Mouse (Mus musculus) urinary bladder, adult 18-20 months (tissue): ENCODE data around the gene Cacna1a.

Source experiments
- DNase-seq, 2 experiments: peaks; one replicate each; pipeline ENCODE4 v3.0.0; 2022; ENCODE audit warnings: low spot score in 2 of 2, mixed read lengths in 2 of 2

Gene Cacna1a

GRCm38 (mm10) chr8:84539376-84539775, 151.1 kb downstream of the Cacna1a start:
- no peak for DNase-seq

DNA sequence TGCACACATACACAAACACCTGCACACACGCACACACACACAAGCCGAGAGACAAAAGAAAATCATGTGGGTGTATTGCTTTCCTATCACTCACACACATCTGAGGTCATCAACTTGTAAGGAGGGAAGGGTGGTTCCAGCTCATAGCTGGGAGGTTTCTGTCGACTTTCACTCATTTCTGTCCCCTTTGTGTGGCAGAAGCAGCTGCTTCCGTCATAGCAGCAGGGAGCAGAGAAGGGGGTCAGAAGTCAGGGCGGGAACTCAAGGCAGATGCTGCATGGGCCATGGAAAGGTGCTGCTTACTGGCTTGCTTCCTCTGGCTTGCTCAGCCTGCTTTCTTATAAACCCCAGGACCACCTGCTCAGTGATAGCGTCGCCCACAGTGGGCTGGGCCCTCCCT, 154.2 kb downstream of the Cacna1a start:
- DNase-seq = no peak

DNA sequence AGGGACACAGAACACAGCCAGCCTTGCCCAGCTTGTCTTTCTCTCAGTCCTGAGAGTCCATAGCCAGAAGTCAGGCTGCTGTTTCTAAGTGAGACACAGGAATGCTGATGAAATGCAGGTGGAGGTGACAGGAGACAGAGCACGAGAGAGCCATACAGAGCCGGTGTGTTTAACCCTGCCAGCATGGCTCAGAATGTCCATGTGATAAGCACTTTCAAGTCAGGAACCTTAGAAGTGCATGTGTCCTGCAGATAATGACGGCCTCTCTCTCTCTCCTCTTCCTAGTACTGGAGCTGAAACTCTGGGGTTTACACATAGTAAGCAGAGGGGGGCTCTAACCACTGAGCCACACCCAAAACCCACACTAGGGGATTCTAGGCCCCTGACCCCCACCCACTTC, 157.3 kb downstream of the Cacna1a start:
- no peak for DNase-seq

GRCm38 (mm10) chr8:84552457-84552856, 164.2 kb downstream of the Cacna1a start:
- no peak for DNase-seq

- DNase-seq = no peak
Observed at GRCm38 (mm10) chr8:84553106-84553505, 164.9 kb downstream of the Cacna1a start.

DNA sequence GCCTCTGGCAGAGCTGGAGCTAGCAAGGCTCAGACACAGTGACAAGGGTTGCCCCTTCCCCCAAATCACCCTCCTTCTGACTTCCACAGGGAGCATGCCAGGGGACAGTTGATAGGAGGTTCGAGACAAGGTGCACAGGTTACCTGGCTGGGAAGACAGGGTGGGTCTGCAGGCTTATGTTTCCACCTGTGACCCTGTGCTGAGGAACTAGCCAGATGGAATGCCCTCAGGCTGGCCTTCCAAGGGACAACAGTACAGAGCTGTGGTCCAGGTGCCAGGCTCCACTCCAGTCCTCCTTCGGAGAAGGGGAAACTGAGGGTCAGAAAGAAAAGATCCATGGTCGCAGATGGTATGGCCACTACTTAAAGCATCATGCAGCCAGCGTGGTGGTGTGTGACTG, 165.4 kb downstream of the Cacna1a start:
- no peak for DNase-seq

DNA sequence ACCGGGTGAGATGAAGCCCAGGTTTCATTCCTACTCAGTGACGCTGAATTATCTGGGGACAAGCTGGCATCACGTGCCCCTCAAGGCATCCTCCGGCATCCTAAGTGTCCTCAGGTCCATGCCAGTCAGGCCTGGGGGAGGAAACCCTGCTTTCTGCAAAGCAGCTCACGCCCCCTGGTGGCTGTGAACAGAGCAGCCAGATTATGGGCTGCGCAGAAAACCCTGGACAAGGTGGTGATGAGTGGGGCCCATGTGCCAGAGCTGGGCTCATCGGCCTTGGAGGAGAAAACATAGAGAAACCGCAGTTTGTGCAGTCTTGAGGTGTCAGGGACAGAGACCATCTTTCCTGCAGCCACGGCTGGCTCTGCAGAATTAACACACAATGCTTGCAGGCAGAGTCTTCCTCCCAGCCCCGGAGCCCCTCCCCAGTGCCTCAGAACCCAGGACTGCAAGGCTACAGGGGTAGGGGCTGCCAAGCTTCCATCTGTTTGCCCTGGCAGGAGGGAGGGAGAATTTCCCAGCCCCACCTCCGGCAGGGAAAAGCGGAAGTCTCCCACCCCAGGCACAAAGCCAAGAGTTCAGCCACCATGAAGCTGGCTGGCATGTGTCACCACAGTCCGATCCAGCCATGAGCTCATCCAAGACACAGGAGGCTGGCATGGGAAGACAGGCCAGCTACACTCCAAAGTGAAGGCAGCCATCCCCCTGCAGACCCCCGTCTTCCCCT, 166.2 kb downstream of the Cacna1a start:
- DNase-seq = peak; percentile 16 to 28

DNA sequence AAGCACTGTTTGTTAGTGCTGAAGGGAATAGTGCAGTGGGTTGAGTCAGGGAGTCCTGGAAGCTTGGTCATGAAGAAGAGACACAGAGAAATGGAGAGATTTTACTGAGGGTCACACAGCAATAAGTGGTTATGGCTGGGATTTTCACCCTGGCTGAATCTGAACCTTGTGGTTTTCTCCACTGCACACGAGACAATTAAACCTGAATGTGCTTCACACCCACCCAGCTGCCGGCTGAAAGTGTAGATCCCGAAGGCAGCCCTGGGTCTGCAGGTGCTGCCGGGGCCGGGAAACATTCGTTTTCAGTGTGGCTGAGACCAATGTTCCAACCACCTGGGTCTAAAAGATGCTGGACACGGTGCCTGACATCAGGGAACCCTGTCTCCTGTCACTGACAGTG, 167.0 kb downstream of the Cacna1a start:
- DNase-seq = no peak

GRCm38 (mm10) chr8:84557936-84558335, 169.7 kb downstream of the Cacna1a start:
- no peak for DNase-seq

DNA sequence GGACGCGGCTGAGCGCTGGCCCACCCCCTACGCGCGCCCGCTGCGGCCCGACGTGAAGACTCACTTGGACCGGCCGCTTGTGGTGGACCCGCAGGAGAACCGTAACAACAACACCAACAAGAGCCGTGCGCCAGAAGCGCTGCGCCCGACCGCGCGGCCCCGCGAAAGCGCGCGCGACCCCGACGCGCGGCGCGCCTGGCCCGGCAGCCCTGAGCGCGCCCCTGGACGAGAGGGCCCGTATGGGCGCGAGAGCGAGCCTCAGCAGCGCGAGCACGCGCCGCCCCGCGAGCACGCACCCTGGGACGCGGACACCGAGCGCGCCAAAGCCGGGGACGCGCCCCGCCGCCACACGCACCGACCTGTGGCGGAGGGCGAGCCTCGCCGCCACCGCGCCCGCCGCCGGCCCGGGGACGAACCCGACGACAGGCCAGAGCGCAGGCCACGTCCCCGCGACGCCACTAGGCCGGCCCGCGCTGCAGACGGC, 170.9 kb downstream of the Cacna1a start:
- no peak for DNase-seq

GRCm38 (mm10) chr8:84561698-84562097, 173.5 kb downstream of the Cacna1a start:
- no peak for DNase-seq

DNA sequence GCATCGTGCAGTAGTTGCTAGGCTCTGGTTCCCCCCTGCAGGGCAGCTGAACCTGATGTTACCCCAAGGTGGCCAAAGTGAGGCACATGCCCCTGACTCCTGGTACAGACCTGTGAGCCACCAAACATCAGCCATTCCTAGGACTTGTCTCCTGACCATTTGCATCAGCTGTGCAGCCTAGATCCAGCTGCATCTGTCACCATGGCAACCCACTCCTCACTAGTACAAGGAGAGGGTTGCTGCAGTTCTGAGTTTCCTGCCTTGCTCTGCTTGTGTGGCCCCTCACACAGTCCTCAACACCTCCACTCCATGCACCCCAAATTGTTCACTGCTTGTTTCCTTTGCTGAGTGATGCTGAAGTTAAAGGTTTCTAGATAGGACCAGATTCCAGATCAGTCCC, 175.8 kb downstream of the Cacna1a start:
- DNase-seq = no peak

- DNase-seq = no peak
Observed at GRCm38 (mm10) chr8:84565577-84566360, 177.5 kb downstream of the Cacna1a start.

- no peak for DNase-seq
Observed at GRCm38 (mm10) chr8:84566816-84567413, 178.7 kb downstream of the Cacna1a start.

- DNase-seq = no peak
Observed at GRCm38 (mm10) chr8:84567541-84567940, 179.3 kb downstream of the Cacna1a start.

- no peak for DNase-seq
Observed at GRCm38 (mm10) chr8:84568737-84569136, 180.5 kb downstream of the Cacna1a start.

DNA sequence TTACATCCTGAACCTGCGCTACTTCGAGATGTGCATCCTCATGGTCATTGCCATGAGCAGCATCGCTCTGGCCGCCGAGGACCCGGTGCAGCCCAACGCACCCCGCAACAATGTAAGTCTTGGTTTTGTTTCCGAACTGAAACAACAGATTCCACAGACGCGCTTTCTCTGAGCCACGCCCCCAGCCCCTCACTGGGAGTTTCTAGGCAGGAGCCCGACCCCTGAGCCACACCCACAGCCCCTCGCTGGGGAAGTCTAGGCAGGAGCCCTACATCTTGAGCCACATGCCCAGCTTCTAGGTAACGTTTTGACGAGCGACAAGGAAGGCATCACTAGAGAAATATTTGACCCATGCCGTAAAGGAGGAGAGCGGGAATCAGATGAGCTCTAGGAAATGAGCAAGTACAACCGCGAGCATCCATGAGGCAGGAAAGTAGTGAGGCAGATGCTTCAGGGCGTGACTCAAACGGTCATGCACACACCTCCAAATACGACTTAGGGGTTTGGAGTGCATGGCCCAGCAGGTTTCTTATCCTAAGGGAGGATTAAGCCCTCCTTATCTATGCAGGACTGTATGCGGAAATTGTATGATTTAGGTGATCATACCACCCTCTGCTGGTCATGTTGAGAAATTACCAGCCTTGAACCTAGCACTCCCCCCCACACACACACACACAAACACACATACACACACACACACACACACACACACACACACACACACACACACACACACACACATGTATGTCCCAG, 181.9 kb downstream of the Cacna1a start:
- no peak for DNase-seq

DNA sequence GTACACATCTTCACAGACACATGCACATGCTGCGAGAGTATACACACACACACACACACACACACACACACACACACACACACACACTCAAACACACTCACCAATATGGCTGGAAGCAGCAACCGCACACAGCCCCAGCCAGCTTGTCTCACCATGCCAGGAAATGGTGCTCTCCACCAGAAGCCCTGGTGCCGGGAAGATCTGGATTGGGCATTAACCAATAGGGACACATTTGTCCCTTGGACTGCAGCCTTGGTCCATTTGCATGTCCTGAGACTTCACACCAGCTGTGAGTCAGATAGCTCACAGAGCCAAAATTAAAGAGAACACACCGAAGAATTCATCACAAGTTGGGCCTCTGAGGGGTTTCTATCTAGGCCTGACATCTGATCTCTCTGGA, 189.2 kb downstream of the Cacna1a start:
- no peak for DNase-seq

DNA sequence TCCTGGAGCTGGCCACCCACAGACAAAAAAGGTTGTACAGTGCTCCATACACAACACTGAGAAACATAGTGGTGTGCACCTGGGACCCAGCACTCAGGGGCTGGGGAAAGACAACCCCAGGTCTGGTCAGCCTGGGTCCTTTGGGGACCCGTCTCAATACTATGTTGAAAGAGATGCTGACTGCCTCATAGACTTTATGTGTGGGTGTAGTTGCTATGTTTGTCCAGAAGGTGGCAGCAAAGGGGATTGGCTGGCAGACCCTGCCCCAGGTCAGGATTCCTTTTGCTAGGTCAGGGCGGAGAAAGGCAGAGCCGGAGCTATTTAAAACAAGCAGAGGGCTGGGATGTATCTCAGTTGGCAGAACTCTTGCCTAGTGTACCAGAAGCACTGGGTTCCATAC, 191.4 kb downstream of the Cacna1a start:
- DNase-seq = no peak

DNA sequence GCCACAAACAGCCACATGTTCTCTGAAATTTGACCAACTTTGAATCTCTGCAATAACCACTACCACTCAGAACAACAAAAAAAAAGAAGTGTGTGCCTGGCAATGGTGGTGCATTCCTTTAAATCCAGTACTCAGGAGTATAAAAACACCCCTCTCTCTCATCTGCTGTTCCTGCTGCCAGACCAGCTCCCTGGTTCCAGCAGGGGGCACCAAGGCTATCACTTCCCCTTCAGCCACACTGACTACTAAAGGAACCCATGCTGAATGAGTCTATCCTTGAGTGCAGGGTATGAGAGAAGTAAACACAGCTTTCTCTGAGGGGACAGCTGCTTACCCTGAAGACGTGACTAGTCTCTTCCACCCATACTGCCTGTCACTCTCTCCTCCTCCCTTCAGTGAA, 197.1 kb downstream of the Cacna1a start:
- DNase-seq = no peak

DNA sequence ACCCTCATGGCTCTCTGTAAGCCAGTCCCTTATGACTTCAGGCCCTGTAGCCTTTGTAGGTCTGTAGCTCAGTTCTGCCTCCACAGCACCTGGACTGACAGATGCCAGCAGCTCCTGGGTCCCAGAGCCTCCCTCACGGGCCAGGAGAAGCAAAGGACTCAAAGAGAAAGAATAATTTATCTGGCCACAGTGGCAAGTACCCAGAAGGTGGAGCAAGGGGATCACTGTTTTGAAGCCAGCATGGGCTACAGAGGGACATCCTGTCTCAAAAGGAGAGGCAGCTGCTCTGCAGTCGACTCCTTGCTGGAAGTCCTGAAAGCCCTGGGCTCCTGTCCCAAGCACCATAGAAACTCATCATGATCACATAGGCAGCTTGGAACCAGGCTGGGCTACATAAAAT, 198.0 kb downstream of the Cacna1a start:
- no peak for DNase-seq

DNA sequence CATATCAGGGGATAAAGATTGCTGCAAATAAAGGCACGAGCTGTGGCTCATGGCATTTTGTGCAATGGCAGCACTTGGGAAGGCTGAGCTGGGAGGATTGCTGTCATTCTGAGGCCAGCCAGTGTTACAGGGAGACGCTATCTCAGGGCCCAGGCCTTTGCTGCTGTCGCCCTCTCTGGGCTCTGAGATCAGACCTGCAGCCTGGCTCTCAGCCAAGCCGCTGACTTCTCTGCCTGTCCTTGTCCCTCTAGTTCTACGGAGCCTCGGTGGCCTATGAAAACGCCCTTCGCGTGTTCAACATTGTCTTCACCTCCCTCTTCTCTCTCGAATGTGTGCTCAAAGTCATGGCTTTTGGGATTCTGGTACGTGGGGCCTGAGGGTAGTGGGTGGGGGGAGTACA, 200.3 kb downstream of the Cacna1a start:
- no peak for DNase-seq
